Mouse (Mus musculus) heart, embryonic 15.5 days (tissue): ENCODE results near the gene Macrod2. TPM values are rescaled to one million over a fixed set of nuclear protein-coding genes. Genes with fewer than 3 reads are reported as not detected.
"Not testable (repeated sequence)": the region's sequence is repeated elsewhere in the genome, so short reads cannot be mapped to it uniquely, and the experiment has no call there.

ENCODE experiments used
- ATAC-seq: fragments of 200-750 bp; cut with Nextera tagmentation; replicated peaks from 2 replicates; pipeline ENCODE4 v1.8.0; 2017; ENCODE audit warnings: low read depth, moderate TSS enrichment; ENCODE audit not compliant: insufficient number of reproducible peaks, insufficient read depth, low FRiP score
- H3K27ac ChIP-seq: fragments of 300-500 bp; sonication (generic); 2 replicates; pipeline ENCODE4 v1.5.1; 2015; ENCODE audit warnings: mild to moderate bottlenecking, inconsistent platforms
- H3K27me3 ChIP-seq: fragments of 300-500 bp; sonication (generic); 2 replicates; pipeline ENCODE4 v1.6.1; 2015; ENCODE audit warnings: inconsistent platforms
- H3K36me3 ChIP-seq: fragments of 300-500 bp; sonication (generic); 2 replicates; pipeline ENCODE4 v1.6.1; 2015; ENCODE audit warnings: mild to moderate bottlenecking, inconsistent platforms
- H3K4me1 ChIP-seq: fragments of 300-500 bp; sonication (generic); replicated peaks from 2 replicates; pipeline ENCODE4 v1.6.1; 2015; ENCODE audit warnings: inconsistent platforms
- H3K4me2 ChIP-seq: fragments of 300-500 bp; sonication (generic); 2 replicates; pipeline ENCODE4 v1.6.1; 2015; ENCODE audit warnings: inconsistent platforms, mild to moderate bottlenecking, moderate library complexity
- H3K4me3 ChIP-seq: fragments of 300-500 bp; sonication (generic); 2 replicates; pipeline ENCODE4 v1.5.1; 2015; ENCODE audit warnings: mild to moderate bottlenecking, inconsistent platforms
- H3K9ac ChIP-seq: fragments of 300-500 bp; sonication (generic); 2 replicates; pipeline ENCODE4 v1.6.1; 2015; ENCODE audit warnings: mild to moderate bottlenecking, inconsistent platforms
- H3K9me3 ChIP-seq: fragments of 300-500 bp; sonication (generic); replicated peaks from 2 replicates; pipeline ENCODE4 v1.6.1; 2016; ENCODE audit warnings: inconsistent platforms
- WGBS: fragments of 180-500 bp; shearing (Covaris S2); methylation state at CpG from one replicate; pipeline ENCODE4 v1.1.7; 2015; ENCODE audit warnings: mixed read lengths; 5-methylcytosine and 5-hydroxymethylcytosine counted together
- polyA plus RNA-seq: library from polyadenylated mRNA; unstranded; fragments of >200 nt; fragmentation: Nextera tagmentation; extraction: Ambion mirVana; gene quantifications from 2 replicates; pipeline ENCODE4 v1.2.1, GENCODE M21; 2015

The Macrod2 gene
- polyA plus RNA-seq, 1 experiment from 2014 or later = 25.3 TPM

DNA sequence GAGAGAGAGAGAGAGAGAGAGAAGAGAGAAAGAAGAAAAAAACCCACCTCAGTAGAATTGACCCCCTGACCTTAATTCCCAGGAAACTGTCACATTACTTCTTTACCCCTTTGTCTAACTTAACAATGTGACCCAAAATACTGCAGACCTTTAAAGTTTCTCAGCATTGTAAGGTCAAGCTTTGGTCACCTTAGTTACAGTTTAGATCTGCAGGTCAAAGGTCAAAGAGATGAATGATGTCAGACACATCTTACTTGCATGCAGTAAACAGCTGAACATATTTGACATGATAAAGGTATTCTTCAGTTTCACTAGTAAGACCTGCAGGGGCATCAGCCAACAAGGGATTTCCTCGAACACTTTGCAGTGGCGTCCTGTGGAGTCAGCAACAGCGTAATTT is 309.0 kb downstream of the Macrod2 start:
- H3K27me3 ChIP-seq = no peaks in the 10 kb centered on the region
- WGBS = 39% methylated on average over 3 of the region's 3 CpGs
- no peak for ATAC-seq

DNA sequence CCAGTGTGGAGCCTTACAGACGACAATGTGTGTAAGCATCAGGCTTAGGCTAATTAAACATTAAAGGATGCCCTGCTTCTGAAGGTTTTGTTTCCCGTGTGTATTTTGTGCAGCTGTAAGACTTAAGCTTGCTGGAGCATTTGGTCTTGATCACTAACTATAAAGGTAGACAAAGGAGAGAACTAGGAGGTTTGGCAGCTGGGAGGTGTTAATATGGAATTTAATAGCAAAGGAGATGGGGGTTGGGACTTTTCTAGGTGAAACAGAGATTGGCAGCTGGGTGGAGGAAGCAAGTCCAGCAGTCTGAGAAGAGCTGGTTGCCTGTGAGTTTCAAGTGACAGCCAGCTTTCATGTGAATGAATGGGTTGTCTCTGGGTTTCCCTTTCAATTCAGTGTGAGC is 310.2 kb downstream of the Macrod2 start:
- Histone ChIP-seq H3K9ac (no peak overlapping the region), H3K4me3 (no peak overlapping the region), H3K27ac (no peak overlapping the region), H3K36me3 (no peaks in the 10 kb centered on the region), H3K9me3 (no peaks in the 10 kb centered on the region), H3K27me3 (no peaks in the 10 kb centered on the region), H3K4me1 (peaks cover 4% of the 10 kb centered on the region; the same call in 1 of the 2 replicates), H3K4me2 (no peak overlapping the region)
- ATAC-seq = no peak
- WGBS = 46% methylated on average over 2 of the region's 2 CpGs

More for the DNA sequence above, 309.0 kb downstream of the Macrod2 start:
- Histone ChIP-seq H3K27ac (no peak overlapping the region), H3K4me1 (peaks cover 4% of the 10 kb centered on the region; the same call in 1 of the 2 replicates), H3K4me3 (no peak overlapping the region), H3K36me3 (no peaks in the 10 kb centered on the region), H3K9ac (no peak overlapping the region), H3K4me2 (no peak overlapping the region), H3K9me3 (no peaks in the 10 kb centered on the region)

DNA sequence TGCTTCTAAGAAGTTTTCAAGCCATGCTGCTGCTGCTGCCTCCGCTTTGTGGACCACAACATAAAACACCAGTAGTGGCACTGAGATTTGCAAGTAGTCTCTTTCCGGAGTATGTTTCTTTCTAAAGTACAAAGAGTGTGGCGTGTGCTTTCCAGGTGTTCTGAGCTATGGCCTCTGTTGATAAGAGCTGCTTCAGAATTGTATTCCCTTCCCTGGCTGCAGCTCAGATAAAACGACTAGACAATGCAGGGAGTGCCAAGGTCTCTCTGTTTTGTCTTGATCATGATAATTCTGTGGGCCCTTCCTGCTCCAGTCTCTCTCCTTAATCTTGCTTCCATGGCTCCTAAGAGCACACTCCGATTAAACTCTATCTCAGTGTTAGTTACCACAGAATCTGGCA is 312.4 kb downstream of the Macrod2 start:
- Histone ChIP-seq H3K4me2 (no peak overlapping the region), H3K9me3 (no peaks in the 10 kb centered on the region), H3K27me3 (no peaks in the 10 kb centered on the region), H3K4me1 (0 out of 2 replicates have a peak, but pooled peaks cover 4% of the 10 kb centered on the region), H3K4me3 (no peak overlapping the region), H3K27ac (no peak overlapping the region), H3K36me3 (no peaks in the 10 kb centered on the region), H3K9ac (no peak overlapping the region)
- WGBS = 55% methylated on average over 5 of the region's 5 CpGs
- no peak for ATAC-seq

DNA sequence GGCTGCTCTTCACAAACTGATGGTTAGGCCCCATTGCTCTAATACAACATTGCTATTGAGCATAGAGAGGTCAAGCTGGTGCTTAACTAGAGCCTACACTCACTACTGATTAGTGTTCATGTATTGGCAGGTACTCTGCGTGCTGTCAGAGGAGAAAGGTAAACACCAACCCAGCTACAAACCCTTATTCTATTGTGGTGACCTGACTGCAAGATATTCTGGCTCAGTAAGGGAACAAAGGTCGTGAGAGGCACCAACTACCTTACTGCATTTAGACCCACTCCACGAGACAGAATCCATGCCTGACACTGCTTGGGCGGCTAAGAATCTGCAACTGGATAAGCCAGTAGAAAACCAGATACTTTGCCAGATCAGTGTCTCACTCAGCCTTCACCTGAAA is 320.7 kb downstream of the Macrod2 start:
- Histone ChIP-seq H3K9me3 (no peaks in the 10 kb centered on the region), H3K4me1 (no peaks in the 10 kb centered on the region), H3K27me3 (no peaks in the 10 kb centered on the region), H3K36me3 (no peaks in the 10 kb centered on the region), H3K4me3 (no peak overlapping the region), H3K4me2 (no peak overlapping the region), H3K27ac (no peak overlapping the region), H3K9ac (no peak overlapping the region)
- 77% methylated on average over 4 of the region's 4 CpGs for WGBS
- no peak for ATAC-seq

DNA sequence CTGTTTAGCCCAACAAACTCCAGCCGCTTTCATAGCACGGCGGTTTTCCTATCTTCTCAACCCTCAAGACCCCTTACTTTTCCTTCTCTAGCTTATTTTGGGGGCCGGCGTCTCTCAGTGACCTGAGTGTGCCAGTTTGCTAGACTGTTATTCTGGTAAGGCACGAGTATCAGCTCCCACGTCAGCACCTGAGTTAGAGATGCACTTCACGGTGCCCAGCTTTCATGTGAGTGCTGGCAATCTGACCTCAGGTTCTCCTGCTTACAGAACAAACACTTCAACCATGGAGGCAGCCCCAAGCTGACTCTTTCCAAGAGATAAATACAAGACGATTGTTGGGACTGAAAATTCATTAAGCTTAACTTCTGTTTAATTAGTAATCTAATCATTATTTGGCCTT is 322.3 kb downstream of the Macrod2 start:
- no peaks in the 10 kb centered on the region for H3K27me3 ChIP-seq
- no peak overlapping the region for H3K9ac ChIP-seq
- WGBS = 41% methylated on average over 9 of the region's 9 CpGs
- no peaks in the 10 kb centered on the region for H3K36me3 ChIP-seq
- no peaks in the 10 kb centered on the region for H3K9me3 ChIP-seq
- no peaks in the 10 kb centered on the region for H3K4me1 ChIP-seq
- H3K4me3 ChIP-seq = no peak overlapping the region
- no peak overlapping the region for H3K4me2 ChIP-seq
- ATAC-seq = no peak
- no peak overlapping the region for H3K27ac ChIP-seq

DNA sequence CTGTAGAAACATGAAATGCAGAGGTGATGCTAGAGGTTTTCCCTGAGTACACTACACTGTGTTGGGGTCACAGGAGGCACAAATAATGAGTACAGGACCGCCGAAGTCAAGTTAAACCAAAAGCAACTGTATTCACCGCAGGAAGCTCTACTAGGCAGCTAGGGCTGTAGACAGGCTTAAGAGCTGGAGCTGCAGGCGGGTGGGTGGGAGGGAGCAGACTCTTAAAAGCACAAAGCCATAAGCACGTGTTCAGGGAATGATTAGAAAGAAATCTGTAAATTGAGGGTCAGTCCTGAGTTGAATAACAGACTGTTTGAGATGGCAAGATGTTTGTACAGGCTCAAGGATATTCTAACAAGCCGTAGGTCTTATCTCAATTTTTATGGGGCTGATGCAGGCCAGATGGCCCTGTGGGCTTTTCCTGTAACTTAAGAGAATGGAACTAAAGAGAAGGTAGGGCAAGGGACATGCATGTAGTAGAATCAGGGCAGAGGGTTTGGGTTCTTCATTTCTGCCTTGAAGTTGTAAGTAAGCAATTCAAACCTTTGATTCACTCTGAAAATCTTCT is 337.6 kb downstream of the Macrod2 start:
- Histone ChIP-seq H3K4me1 (peaks cover 3% of the 10 kb centered on the region; the same call in 1 of the 2 replicates), H3K4me2 (0 out of 2 replicates have a peak overlapping the region, but pooled peaks have one; percentile 6), H3K27ac (no peak overlapping the region), H3K27me3 (no peaks in the 10 kb centered on the region), H3K9ac (no peak overlapping the region), H3K9me3 (no peaks in the 10 kb centered on the region), H3K4me3 (no peak overlapping the region), H3K36me3 (no peaks in the 10 kb centered on the region)
- ATAC-seq = no peak
- 14% methylated on average over 6 of the region's 6 CpGs for WGBS

DNA sequence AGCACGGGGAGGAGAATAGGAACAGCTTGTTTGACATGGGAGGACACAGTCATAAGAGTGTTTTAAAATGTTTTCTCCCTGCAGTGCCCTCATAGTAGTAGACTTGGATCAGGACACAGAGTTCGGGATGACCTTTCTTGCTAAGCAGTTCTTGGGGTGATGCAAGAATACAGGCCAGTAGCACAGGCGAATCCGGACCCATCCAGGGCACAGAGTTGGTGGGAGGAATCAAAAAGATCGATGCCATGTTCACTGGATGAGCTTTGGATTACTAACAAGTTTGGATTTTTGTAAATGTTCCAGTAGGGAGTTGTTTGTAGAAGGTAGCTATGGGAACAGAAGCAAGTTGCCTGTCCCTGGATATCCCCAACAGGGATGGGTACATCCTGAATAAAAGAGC is 345.4 kb downstream of the Macrod2 start:
- Histone ChIP-seq H3K36me3 (no peaks in the 10 kb centered on the region), H3K9ac (no peak overlapping the region), H3K27ac (no peak overlapping the region), H3K4me2 (no peak overlapping the region), H3K4me3 (no peak overlapping the region), H3K9me3 (no peaks in the 10 kb centered on the region), H3K27me3 (no peaks in the 10 kb centered on the region), H3K4me1 (no peaks in the 10 kb centered on the region)
- 86% methylated on average over 5 of the region's 5 CpGs for WGBS
- ATAC-seq = no peak

DNA sequence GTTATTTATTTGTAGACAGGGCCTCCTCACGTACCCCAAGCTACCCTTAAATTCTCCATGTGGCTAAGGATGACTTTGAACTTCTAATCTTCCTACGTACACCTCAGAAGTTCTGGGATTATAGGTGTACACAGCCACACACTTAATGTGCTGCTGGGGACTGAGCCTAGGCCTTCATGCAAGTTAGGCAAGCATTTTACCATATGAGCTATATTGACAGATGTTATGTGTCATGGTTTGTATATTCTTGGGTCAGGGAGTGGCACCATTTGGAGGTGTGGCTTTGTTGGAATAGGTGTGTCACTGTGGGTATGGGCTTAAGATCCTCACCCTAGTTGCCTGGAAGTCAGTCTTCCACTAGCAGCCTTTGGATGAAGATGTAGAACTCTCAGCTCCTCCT is 347.8 kb downstream of the Macrod2 start:
- not testable (repeated sequence) for H3K4me3 ChIP-seq, H3K9ac ChIP-seq, H3K9me3 ChIP-seq, ATAC-seq, H3K27me3 ChIP-seq, H3K27ac ChIP-seq, H3K4me2 ChIP-seq, H3K36me3 ChIP-seq, H3K4me1 ChIP-seq
- 82% methylated on average over 2 of the region's 2 CpGs for WGBS

DNA sequence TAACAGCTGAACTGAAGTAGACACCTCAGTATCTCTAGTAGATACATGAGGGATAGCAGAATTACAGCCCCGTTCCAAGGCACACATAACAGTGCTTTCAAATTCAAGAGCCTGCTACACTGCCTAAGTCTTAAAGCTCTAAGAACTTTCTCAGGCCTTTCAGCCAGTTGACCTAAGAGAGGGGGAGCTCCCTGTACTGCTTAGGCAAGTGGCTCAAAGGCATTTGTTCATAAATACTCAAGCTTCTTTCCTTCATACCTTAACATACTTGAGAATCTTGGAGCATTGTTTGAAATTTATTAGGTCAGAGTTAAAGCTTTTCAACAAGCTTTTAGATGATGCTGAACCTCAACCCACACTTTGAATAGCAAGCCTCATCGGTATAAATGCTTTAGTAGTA is 363.8 kb downstream of the Macrod2 start:
- WGBS = 81% methylated on average over 2 of the region's 2 CpGs
- no peak overlapping the region for H3K4me3 ChIP-seq
- no peak overlapping the region for H3K9ac ChIP-seq
- H3K4me2 ChIP-seq = no peak overlapping the region
- no peaks in the 10 kb centered on the region for H3K36me3 ChIP-seq
- ATAC-seq = no peak
- no peak overlapping the region for H3K27ac ChIP-seq
- H3K27me3 ChIP-seq = no peaks in the 10 kb centered on the region
- H3K4me1 ChIP-seq = no peaks in the 10 kb centered on the region; the same call in 1 of the 2 replicates
- no peaks in the 10 kb centered on the region for H3K9me3 ChIP-seq

DNA sequence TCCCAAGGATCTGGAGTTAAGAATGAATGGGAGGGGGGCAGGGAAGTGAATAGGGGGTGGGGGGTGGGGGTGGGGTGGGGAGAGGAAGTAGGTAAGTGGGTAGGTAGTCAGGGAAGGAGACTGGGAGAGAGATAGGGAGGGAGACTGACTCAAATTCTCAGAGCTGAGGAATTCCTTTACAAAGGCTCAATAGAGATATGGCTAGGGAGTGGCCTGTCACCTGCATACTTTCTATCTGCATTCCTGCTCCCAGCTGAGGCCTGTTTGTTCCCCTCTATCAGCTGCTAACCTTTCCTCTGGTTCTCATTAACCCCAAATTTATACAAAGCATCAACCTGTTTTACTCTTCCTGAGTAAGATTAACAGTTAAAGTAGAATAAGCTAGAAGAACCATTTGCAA is 364.6 kb downstream of the Macrod2 start:
- ATAC-seq = no peak
- H3K36me3 ChIP-seq = no peaks in the 10 kb centered on the region
- no peaks in the 10 kb centered on the region; the same call in 1 of the 2 replicates for H3K4me1 ChIP-seq
- H3K9me3 ChIP-seq = no peaks in the 10 kb centered on the region
- no peaks in the 10 kb centered on the region for H3K27me3 ChIP-seq
- no peak overlapping the region for H3K9ac ChIP-seq
- H3K4me3 ChIP-seq = no peak overlapping the region
- H3K4me2 ChIP-seq = no peak overlapping the region
- H3K27ac ChIP-seq = no peak overlapping the region

DNA sequence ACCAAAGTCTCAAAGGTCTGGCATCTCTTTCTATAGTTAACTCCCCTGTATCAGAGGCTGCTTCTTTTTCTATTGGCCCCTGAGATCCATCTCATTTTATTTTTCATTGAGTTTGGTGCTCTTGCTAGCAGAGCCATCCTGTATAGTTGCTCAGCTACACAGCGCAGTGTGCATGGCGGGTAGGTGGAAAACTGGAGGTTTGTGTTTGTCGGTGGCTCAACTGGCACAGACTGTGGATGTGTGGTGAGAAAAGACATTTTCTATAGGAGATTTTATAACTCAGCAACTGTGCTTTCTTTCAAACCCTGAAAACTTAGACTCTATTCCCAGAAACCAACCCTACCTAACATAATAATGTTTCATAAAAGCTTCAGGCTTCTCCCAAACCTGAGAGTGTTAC is 365.0 kb downstream of the Macrod2 start:
- no peaks in the 10 kb centered on the region for H3K27me3 ChIP-seq
- H3K9me3 ChIP-seq = no peaks in the 10 kb centered on the region
- H3K4me1 ChIP-seq = no peaks in the 10 kb centered on the region; the same call in 1 of the 2 replicates
- no peaks in the 10 kb centered on the region for H3K36me3 ChIP-seq
- no peak for ATAC-seq
- H3K4me2 ChIP-seq = no peak overlapping the region
- WGBS = 95% methylated on average over 3 of the region's 3 CpGs
- no peak overlapping the region for H3K9ac ChIP-seq
- H3K27ac ChIP-seq = no peak overlapping the region
- no peak overlapping the region for H3K4me3 ChIP-seq

DNA sequence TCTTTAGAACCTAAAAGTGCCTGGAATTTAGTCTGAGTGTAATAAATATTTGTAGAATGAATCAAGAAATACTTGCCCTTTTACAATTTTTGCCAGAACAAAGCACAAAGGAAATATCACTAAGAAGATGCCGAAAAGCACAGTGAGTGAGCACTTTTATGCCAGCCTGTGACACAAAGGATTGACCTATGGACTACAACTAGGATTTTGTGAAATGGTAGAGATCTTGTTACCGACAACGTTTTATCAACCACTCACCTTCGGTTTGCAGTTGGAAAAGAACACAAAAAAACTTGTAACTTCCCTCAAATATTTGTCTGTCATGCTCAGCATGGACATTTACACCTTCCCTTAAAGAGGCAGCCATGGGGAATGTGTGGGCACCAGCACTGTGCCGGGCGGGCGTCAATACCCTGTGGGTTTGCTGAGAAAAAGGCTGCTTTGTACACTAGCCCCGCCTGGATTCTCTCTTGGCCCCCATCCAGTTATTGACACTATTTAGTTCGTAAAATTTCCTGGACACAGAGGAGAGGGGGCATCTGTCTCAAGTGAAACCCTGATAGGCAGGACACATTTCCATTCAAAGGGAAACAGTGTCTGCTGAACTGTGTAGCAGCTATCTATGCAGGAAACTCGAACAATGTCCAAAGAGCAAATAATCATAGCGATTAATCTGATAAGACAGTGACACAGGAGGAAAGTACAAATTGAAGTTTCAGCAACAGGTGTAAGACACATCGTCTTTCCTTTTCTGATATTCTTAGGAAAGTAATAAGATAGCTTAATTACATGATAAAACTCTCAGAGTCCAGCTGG is 368.2 kb downstream of the Macrod2 start:
- Histone ChIP-seq H3K4me2 (no peak overlapping the region), H3K27me3 (no peaks in the 10 kb centered on the region), H3K9me3 (no peaks in the 10 kb centered on the region), H3K27ac (no peak overlapping the region), H3K36me3 (no peaks in the 10 kb centered on the region), H3K4me1 (no peaks in the 10 kb centered on the region; the same call in 1 of the 2 replicates), H3K4me3 (no peak overlapping the region), H3K9ac (no peak overlapping the region)
- ATAC-seq = no peak
- 55% methylated on average over 12 of the region's 12 CpGs for WGBS
